Mouse (Mus musculus) forebrain, embryonic 12.5 days (tissue): ENCODE measurements around the gene Per1. TPM values are rescaled to one million over a fixed set of nuclear protein-coding genes. Genes with fewer than 3 reads are reported as not detected.

Experiments
- ATAC-seq: fragments of 200-750 bp; cut with Nextera tagmentation; 2 replicates; pipeline ENCODE4 v1.8.0; 2017; ENCODE audit warnings: moderate TSS enrichment; ENCODE audit not compliant: low FRiP score
- H3K27ac ChIP-seq: fragments of 300-500 bp; sonication (generic); 2 replicates; pipeline ENCODE4 v1.5.1; 2016; ENCODE audit warnings: mild to moderate bottlenecking
- H3K27me3 ChIP-seq: fragments of 300-500 bp; sonication (generic); 2 replicates; pipeline ENCODE4 v1.6.1; 2016; ENCODE audit warnings: mild to moderate bottlenecking
- H3K36me3 ChIP-seq: fragments of 300-500 bp; sonication (generic); replicated peaks from 2 replicates; pipeline ENCODE4 v1.6.1; 2016; ENCODE audit warnings: mild to moderate bottlenecking
- H3K4me1 ChIP-seq: fragments of 300-500 bp; sonication (generic); 2 replicates; pipeline ENCODE4 v1.6.1; 2016
- H3K4me2 ChIP-seq: fragments of 300-500 bp; sonication (generic); 2 replicates; pipeline ENCODE4 v1.6.1; 2016; ENCODE audit warnings: mild to moderate bottlenecking, moderate library complexity
- H3K4me3 ChIP-seq: fragments of 300-500 bp; sonication (generic); replicated peaks from 2 replicates; pipeline ENCODE4 v1.5.1; 2016; ENCODE audit warnings: mild to moderate bottlenecking
- H3K9ac ChIP-seq: fragments of 300-500 bp; sonication (generic); 2 replicates; pipeline ENCODE4 v1.6.1; 2016; ENCODE audit warnings: mild to moderate bottlenecking
- H3K9me3 ChIP-seq: fragments of 300-500 bp; sonication (generic); 2 replicates; pipeline ENCODE4 v1.6.1; 2016
- WGBS: fragments of 180-500 bp; shearing (Covaris S2); methylation state at CpG from one replicate; pipeline ENCODE4 v1.1.7; 2016; 5-methylcytosine and 5-hydroxymethylcytosine counted together
- polyA plus RNA-seq: library from polyadenylated mRNA; unstranded; fragments of >200 nt; fragmentation: Nextera tagmentation; extraction: Ambion mirVana; gene quantifications from 2 replicates; pipeline ENCODE4 v1.2.1, GENCODE M21; 2016

Per1 gene
- polyA plus RNA-seq, 1 experiment from 2014 or later = 7.8 TPM

DNA sequence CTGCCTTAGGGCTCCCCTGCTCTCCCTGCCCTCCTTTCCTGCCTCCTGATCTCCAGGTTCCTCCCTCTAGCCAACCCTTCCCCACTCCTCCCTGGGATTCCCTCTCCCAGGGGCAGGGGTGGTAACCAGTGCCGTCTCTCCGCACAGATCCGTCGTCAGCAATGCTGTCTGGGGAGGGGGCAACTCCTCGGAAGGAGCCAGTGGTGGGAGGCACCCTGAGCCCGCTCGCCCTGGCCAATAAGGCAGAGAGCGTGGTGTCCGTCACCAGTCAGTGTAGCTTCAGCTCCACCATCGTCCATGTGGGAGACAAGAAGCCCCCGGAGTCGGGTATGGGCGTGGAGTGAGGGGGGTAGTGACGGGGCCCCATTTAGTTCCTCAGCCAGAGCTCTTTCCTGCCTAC is 9.5 kb downstream of the Per1 start:
- no peaks in the 10 kb centered on the region for H3K9me3 ChIP-seq
- peaks cover 18% of the 10 kb centered on the region for H3K4me1 ChIP-seq
- H3K27me3 ChIP-seq = no peaks in the 10 kb centered on the region
- H3K4me2 ChIP-seq = no peak overlapping the region
- ATAC-seq = no peak
- WGBS = 93% methylated on average over 14 of the region's 14 CpGs
- H3K9ac ChIP-seq = no peak overlapping the region
- H3K4me3 ChIP-seq = no peak overlapping the region
- H3K27ac ChIP-seq = no peak overlapping the region
- peaks cover 89% of the 10 kb centered on the region for H3K36me3 ChIP-seq

DNA sequence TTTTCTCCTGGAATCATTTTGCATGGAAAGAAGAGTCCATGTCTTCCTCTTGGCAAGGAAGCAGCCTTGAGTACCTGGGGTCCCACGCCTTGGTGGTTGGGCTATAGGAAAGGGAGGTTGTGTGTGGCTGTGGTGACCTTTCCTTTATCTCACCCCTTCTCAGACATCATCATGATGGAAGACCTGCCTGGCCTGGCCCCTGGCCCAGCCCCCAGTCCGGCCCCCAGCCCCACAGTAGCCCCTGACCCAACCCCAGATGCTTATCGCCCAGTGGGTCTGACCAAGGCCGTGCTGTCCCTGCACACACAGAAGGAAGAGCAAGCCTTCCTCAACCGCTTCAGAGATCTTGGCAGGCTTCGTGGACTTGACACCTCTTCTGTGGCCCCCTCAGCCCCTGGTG is 10.2 kb downstream of the Per1 start:
- no peak overlapping the region for H3K4me2 ChIP-seq
- 93% methylated on average over 6 of the region's 6 CpGs for WGBS
- no peak overlapping the region for H3K27ac ChIP-seq
- ATAC-seq = no peak
- H3K4me3 ChIP-seq = no peak overlapping the region
- no peaks in the 10 kb centered on the region for H3K27me3 ChIP-seq
- no peaks in the 10 kb centered on the region for H3K9me3 ChIP-seq
- peaks cover 89% of the 10 kb centered on the region for H3K36me3 ChIP-seq
- no peak overlapping the region for H3K9ac ChIP-seq
- H3K4me1 ChIP-seq = peaks cover 11% of the 10 kb centered on the region

DNA sequence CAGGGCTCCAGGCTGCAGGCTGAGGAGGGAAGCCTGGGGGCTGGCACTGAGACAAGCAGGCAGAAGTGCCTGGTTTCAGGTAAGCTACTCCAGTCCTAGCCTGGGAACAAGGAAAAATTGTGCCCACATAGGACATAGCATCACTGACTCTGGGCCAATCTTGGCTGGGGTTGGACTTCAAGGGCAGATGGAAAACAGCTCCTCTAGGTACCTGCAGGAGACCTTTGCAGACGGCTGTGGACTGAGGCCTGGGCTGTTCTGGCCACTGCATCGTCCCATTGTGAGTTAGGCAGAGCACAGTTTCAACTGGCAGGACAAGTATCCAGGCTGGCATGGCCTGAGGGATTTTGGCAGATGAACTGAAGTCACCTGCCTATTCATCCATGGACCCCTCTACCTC is 10.8 kb downstream of the Per1 start:
- Histone ChIP-seq H3K36me3 (peaks cover 87% of the 10 kb centered on the region), H3K4me3 (no peak overlapping the region)
- no peak for ATAC-seq

DNA sequence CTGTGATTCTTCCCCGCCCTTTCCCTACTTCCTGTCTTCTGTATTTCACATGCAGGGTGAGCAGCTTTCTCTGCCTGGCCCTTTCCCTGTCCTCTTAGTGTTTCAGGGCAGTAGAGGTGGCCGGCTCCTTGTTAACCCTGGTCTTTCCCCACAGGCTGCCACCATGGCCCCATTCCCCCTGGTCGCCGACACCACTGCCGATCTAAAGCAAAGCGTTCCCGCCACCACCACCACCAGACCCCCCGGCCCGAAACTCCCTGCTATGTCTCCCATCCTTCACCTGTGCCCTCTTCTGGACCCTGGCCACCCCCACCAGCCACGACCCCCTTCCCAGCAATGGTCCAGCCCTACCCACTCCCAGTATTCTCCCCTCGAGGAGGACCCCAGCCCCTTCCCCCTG is 11.3 kb downstream of the Per1 start:
- H3K4me3 ChIP-seq = no peak overlapping the region
- H3K4me2 ChIP-seq = no peak overlapping the region
- no peak overlapping the region for H3K9ac ChIP-seq
- ATAC-seq = no peak
- no peaks in the 10 kb centered on the region for H3K9me3 ChIP-seq
- 93% methylated on average over 11 of the region's 11 CpGs for WGBS
- H3K4me1 ChIP-seq = peaks cover 1% of the 10 kb centered on the region; the same call in 1 of the 2 replicates
- no peaks in the 10 kb centered on the region for H3K27me3 ChIP-seq
- no peak overlapping the region for H3K27ac ChIP-seq
- peaks cover 82% of the 10 kb centered on the region for H3K36me3 ChIP-seq

More for the DNA sequence above, 10.8 kb downstream of the Per1 start:
- Histone ChIP-seq H3K4me1 (peaks cover 5% of the 10 kb centered on the region), H3K27me3 (no peaks in the 10 kb centered on the region), H3K4me2 (no peak overlapping the region), H3K9me3 (no peaks in the 10 kb centered on the region), H3K9ac (no peak overlapping the region), H3K27ac (no peak overlapping the region)
- WGBS = 89% methylated on average over 2 of the region's 2 CpGs

DNA sequence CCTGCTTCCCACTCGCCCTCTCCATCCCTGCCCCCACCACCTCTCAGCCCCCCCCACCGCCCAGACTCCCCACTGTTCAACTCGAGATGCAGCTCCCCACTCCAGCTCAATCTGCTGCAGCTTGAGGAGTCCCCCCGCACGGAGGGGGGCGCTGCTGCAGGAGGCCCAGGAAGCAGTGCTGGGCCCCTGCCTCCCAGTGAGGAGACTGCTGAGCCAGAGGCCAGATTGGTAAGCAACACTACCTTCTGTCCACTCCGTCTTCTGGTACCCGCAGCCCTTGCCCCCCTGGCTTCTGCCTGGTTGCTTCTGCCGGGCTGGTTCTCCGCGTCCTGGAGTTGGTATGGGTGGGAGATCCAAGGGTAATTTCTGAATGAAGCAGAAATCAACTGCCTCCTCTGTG is 11.8 kb downstream of the Per1 start:
- 78% methylated on average over 11 of the region's 11 CpGs for WGBS
- Histone ChIP-seq H3K4me1 (peaks cover 7% of the 10 kb centered on the region), H3K4me2 (no peak overlapping the region), H3K4me3 (no peak overlapping the region), H3K36me3 (peaks cover 77% of the 10 kb centered on the region), H3K27me3 (peaks cover 3% of the 10 kb centered on the region; the same call in 1 of the 2 replicates), H3K9ac (peak overlapping the region; percentile 12; the same call in 1 of the 2 replicates), H3K27ac (no peak overlapping the region), H3K9me3 (no peaks in the 10 kb centered on the region)
- ATAC-seq = no peak

DNA sequence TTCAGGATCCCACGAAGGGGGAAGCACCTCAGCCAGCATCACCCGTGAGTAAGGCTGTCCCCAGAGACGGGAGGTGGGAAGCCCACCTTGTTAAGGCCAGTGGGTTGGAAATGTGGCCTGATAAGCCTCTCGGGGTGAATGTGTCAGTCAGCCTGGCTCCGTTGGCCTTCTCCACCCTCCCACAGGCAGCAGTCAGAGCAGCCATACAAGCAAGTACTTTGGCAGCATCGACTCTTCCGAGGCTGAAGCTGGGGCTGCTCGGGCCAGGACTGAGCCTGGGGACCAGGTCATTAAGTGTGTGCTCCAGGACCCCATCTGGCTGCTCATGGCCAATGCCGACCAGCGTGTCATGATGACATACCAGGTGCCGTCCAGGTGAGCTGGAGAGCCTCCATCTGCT is 12.7 kb downstream of the Per1 start:
- H3K36me3 ChIP-seq = peaks cover 68% of the 10 kb centered on the region
- 88% methylated on average over 11 of the region's 11 CpGs for WGBS

DNA sequence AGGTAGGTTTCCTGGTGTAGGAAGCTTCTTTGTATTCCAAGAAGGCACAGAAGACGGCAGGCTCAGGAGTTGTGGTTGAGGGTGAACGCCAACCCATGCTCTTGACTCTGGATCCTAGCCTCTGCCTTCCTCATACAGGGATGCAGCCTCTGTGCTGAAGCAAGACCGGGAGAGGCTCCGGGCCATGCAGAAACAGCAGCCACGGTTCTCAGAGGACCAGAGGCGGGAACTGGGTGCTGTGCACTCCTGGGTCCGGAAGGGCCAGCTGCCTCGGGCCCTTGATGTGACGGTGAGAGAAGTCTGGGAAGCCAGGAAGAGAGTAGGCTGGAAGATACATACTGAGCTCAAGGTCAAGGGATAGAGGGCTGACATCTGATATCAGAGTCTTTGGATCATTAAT is 13.2 kb downstream of the Per1 start:
- 93% methylated on average over 9 of the region's 9 CpGs for WGBS
- ATAC-seq = no peak

More for the DNA sequence above, 12.7 kb downstream of the Per1 start:
- Histone ChIP-seq H3K9me3 (no peaks in the 10 kb centered on the region), H3K4me3 (no peak overlapping the region), H3K27ac (no peak overlapping the region), H3K4me2 (no peak overlapping the region), H3K4me1 (peaks cover 7% of the 10 kb centered on the region), H3K9ac (no peak overlapping the region), H3K27me3 (peaks cover 11% of the 10 kb centered on the region)
- ATAC-seq = no peak

DNA sequence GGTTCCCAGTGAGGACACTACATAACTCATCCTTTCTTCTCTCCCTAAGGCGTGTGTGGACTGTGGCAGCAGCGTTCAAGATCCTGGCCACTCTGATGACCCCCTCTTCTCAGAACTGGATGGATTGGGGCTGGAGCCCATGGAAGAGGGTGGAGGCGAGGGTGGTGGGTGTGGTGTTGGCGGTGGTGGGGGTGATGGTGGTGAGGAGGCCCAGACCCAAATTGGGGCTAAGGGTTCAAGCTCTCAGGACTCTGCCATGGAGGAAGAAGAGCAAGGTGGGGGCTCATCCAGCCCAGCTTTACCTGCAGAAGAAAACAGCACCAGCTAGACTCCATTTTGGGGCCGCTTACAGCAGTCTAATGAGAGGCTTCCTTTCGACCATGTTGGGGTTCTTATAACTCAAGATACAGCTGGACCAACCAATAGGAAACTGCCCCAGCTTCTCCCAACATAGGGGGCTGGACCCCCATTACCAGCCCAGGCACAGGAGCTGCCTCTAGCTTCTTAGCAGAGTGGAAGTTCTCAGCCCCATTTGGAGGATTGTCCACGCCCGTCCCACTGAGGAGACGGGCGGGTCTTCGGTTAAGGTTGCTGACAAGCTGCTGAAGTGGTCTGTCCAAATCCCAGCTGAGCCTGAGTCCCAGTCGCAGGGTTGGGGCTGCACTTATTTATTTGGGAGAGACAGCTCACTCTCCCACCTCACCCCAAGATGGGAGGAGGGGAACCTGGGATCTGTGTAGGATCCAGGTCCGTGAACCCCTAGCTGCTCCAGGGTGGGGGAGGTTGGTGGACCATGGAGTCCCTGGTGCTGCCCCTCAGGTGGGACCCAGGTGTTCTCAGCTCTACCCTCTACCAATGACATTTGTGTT is 14.2 kb downstream of the Per1 start:
- no peaks in the 10 kb centered on the region for H3K9me3 ChIP-seq
- H3K27me3 ChIP-seq = peaks cover 17% of the 10 kb centered on the region
- no peak overlapping the region for H3K4me2 ChIP-seq
- H3K36me3 ChIP-seq = peaks cover 52% of the 10 kb centered on the region
- H3K4me1 ChIP-seq = peaks cover 7% of the 10 kb centered on the region
- H3K4me3 ChIP-seq = 0 out of 2 replicates have a peak overlapping the region, but pooled peaks have one; percentile 42
- ATAC-seq = no peak
- H3K9ac ChIP-seq = no peak overlapping the region
- WGBS = 79% methylated on average over 13 of the region's 13 CpGs
- no peak overlapping the region for H3K27ac ChIP-seq

More for the DNA sequence above, 13.2 kb downstream of the Per1 start:
- Histone ChIP-seq H3K4me2 (no peak overlapping the region), H3K9me3 (no peaks in the 10 kb centered on the region), H3K4me1 (peaks cover 7% of the 10 kb centered on the region), H3K27me3 (peaks cover 16% of the 10 kb centered on the region), H3K9ac (no peak overlapping the region), H3K4me3 (no peak overlapping the region), H3K27ac (no peak overlapping the region), H3K36me3 (peaks cover 63% of the 10 kb centered on the region)

DNA sequence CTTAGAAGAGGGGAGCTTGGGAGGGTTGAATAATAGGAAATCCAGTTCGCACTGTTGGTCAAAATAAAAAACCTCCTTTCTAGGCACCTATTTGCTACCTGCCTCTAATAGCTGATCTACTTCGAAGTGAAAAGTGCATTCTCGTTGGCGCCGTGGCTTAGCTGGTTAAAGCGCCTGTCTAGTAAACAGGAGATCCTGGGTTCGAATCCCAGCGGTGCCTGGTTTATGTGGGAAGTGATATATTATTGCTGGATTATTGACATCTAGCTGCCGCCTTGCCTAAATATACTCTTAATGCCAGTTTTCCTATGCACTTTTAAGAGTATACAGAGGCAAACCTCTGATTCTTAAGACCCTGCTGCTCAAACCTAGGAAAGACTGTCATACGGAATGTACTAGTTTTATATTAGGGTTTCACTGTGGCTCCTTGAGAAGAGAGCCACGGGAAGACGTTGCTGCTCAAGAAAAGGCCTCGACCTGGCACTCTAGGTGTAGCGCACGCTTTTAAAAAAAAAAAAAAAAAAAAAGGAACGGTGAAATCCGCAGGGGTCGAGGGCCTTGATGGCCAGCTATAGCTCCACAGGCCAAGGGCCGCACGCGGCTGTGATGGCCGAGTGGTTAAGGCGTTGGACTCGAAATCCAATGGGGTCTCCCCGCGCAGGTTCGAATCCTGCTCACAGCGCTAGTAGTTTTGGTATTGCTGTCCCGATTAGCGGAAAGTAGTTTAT is 15.5 kb downstream of the Per1 start:
- Histone ChIP-seq H3K4me2 (peak overlapping the region; percentile 52), H3K9ac (peak overlapping the region; percentile 36), H3K4me3 (peak overlapping the region; percentile 42), H3K9me3 (no peaks in the 10 kb centered on the region), H3K27me3 (peaks cover 22% of the 10 kb centered on the region), H3K27ac (peak overlapping the region; percentile 31; the same call in 1 of the 2 replicates), H3K4me1 (peaks cover 7% of the 10 kb centered on the region), H3K36me3 (peaks cover 40% of the 10 kb centered on the region)
- peak; percentile 72 for ATAC-seq
- under 1% methylated on average over 30 of the region's 30 CpGs for WGBS

DNA sequence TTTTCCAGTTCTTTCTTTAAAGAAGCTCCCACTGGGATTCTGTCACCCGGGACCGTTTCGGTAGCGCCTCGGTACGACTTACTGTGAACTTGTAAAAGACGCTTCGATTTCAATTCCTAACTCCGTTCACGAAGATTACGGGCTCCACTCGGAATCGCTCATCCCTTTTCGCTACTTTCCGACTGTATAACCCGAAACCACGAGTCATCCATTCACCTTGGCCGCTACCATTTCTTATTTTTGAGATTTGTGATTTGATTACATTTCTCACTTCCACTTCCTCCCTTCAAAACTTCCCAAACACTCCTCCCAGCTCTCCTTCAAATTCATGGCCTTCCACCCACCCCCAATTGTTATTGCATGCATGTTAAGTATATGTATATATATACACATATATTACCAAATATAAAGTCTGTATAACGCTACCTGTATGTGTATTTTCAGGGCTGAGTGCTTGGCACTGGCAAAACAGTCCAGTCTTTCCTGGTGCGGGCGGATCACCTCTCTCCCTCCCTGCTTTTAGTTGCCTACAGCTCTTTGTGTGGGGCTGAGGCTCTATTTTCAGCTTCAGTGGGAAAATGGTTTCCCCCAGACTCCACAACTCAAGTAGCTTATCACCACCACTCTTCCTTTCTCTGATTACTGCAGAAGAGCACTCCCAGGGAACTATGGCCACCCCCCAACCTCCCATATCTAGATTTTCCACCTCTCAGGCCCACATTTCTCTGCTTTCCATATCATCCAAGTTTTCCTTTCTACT is 16.2 kb downstream of the Per1 start:
- Histone ChIP-seq H3K36me3 (peaks cover 33% of the 10 kb centered on the region), H3K9ac (peak overlapping the region; percentile 36), H3K4me1 (peaks cover 7% of the 10 kb centered on the region), H3K4me2 (peak overlapping the region; percentile 52), H3K27ac (no peak overlapping the region), H3K9me3 (no peaks in the 10 kb centered on the region), H3K27me3 (peaks cover 30% of the 10 kb centered on the region), H3K4me3 (peak overlapping the region; percentile 42)
- WGBS = 6% methylated on average over 21 of the region's 21 CpGs
- ATAC-seq = no peak

DNA sequence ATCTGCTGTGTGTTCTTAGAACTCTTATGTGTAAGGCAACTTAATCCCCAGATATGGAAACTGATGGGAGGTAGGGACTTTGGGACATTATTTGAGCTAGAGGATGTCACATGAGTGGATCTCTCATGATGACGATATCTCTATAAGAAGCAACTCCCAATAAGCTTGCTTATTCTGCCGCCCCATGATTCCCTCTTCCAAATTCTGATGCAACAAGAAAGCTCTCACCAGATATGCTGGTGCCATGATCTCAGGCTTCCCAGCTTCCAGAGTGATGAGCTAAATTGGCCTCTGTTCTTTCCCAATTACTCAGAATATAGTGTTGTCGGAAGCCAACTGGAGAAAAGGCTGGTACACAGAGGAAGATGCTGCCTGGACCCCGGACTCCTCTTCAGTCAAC is 16.8 kb downstream of the Per1 start:
- H3K27me3 ChIP-seq = peaks cover 36% of the 10 kb centered on the region
- peaks cover 26% of the 10 kb centered on the region for H3K36me3 ChIP-seq
- H3K9ac ChIP-seq = no peak overlapping the region
- H3K4me3 ChIP-seq = no peak overlapping the region
- peaks cover 10% of the 10 kb centered on the region for H3K4me1 ChIP-seq
- WGBS = 69% methylated on average over 4 of the region's 4 CpGs
- H3K27ac ChIP-seq = no peak overlapping the region
- peak overlapping the region; percentile 52; the same call in 1 of the 2 replicates for H3K4me2 ChIP-seq
- no peak for ATAC-seq
- no peaks in the 10 kb centered on the region for H3K9me3 ChIP-seq

DNA sequence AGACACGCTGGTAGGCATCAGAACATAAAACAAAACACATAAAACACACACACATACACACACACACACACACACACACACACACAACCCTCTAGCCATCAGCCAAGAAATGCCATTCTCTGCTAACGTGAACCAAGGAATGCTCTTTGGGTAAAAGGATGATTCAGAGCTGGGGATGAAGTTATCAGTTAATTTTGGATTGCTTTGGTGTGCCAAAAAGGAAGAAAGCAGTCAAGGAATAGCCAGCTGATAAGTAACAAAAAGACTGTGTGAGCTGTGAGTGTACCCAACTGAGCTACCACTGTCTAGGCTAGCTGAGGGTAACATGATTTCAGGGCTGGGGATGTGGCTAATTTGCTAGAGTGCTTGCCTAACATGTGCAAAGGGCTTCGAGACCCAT is 19.0 kb downstream of the Per1 start:
- Histone ChIP-seq H3K9ac (no peak overlapping the region), H3K36me3 (peaks cover 5% of the 10 kb centered on the region), H3K9me3 (no peaks in the 10 kb centered on the region), H3K27me3 (peaks cover 36% of the 10 kb centered on the region), H3K4me1 (peaks cover 17% of the 10 kb centered on the region), H3K4me2 (no peak overlapping the region), H3K4me3 (no peak overlapping the region), H3K27ac (no peak overlapping the region)
- ATAC-seq = no peak
- WGBS = 69% methylated on average over 3 of the region's 3 CpGs
